8 mouse cellular contexts compared by ENCODE assay signal in genomic region chr16:44680756-44681498, GRCm38 (mm10). TPM values are rescaled to one million over a fixed set of nuclear protein-coding genes. Genes with fewer than 3 reads are reported as not detected.
DNase-seq lines count a peak whose midpoint lies in the region; ATAC-seq and TF ChIP-seq lines count a peak whose summit lies in the region.

No protein-coding gene starts in this region.

- no peaks in the 10 kb centered on the region for H3K27me3 ChIP-seq in hindbrain, embryonic 14.5 days (ENCODE audit: control insufficient read depth, insufficient read depth, low read length)

- intact Hi-C loops in gastrocnemius, adult 2 months (cut with DNase I): no loop called here
- intact Hi-C loops in left cerebral cortex, postnatal 25 days (cut with DNase I): loop anchor here (5.0 kb wide), 1 partner anchor 69 kb away; no protein-coding TSS in a partner anchor

- DNase-seq in gastrocnemius, adult 2 months: peak; percentile 30
- DNase-seq in gastrocnemius, adult 18-20 months (ENCODE audit: low spot score): no peak
- no peak for DNase-seq in hindbrain, embryonic 14.5 days (ENCODE audit: low spot score)
- DNase-seq in left cerebral cortex, postnatal 25 days (ENCODE audit: low spot score in 2 of 2): peak; percentile 47 to 84
- DNase-seq in right cerebral cortex, postnatal 36 days (ENCODE audit: low spot score in 2 of 2): peak; percentile 11 to 56
- no peak for DNase-seq in spleen, postnatal 36 days (ENCODE audit: low spot score in 2 of 2)

- H3K4me2 ChIP-seq in hindbrain, embryonic 14.5 days (replicated peaks): no peak overlapping the region

- H3K4me3 ChIP-seq in gastrocnemius, adult 2 months: no peak overlapping the region
- H3K4me3 ChIP-seq in hindbrain, embryonic 14.5 days (replicated peaks; ENCODE audit: low read length): no peak overlapping the region

- ATAC-seq in frontal cortex, adult (ENCODE audit: low TSS enrichment): peak; percentile 92
- no peak for ATAC-seq in hindbrain, embryonic 14.5 days (ENCODE audit: low FRiP score)
- ATAC-seq in megakaryocyte progenitor cell, adult 5-6 weeks (replicated peaks; ENCODE audit: poor library complexity): no peak

- H3K9ac ChIP-seq in hindbrain, embryonic 14.5 days: no peak overlapping the region

- H3K27ac ChIP-seq in gastrocnemius, adult 2 months: peak overlapping the region; percentile 65
- peak overlapping the region; percentile 68 for H3K27ac ChIP-seq in hindbrain, embryonic 14.5 days

- WGBS in hindbrain, embryonic 14.5 days: 59% methylated on average over 9 of the region's 9 CpGs

- TF ChIP-seq CTCF in gastrocnemius, adult 2 months (IDR thresholded peaks at IDR 0.05): no peak

- no peaks in the 10 kb centered on the region for H3K36me3 ChIP-seq in hindbrain, embryonic 14.5 days (replicated peaks; ENCODE audit: control insufficient read depth, insufficient read depth)

- peaks cover 10% of the 10 kb centered on the region; the same call in 1 of the 2 replicates for H3K9me3 ChIP-seq in hindbrain, embryonic 14.5 days (ENCODE audit: control insufficient read depth, low read length)

- 0 out of 2 replicates have a peak, but pooled peaks cover 27% of the 10 kb centered on the region for H3K4me1 ChIP-seq in hindbrain, embryonic 14.5 days (replicated peaks; ENCODE audit: control insufficient read depth, insufficient read depth, low read length)

RNA-seq across cellular contexts. Expression of gene Nepro, which starts 43.2 kb away (rescaled TPM):
- total RNA-seq in gastrocnemius, adult 2 months (2021): 1 to 10 TPM; 3.2 to 3.4 TPM
- 1 to 10 TPM; 2.6 to 3.1 TPM for total RNA-seq in gastrocnemius, adult 18-20 months (2021)
- 4.4 and 5.4 TPM in 2 replicates for polyA plus RNA-seq in hindbrain, embryonic 14.5 days (2014; fragmentation: Nextera tagmentation; extraction: Ambion mirVana)
- 1 to 10 TPM; 5.7 to 5.9 TPM for total RNA-seq in left cerebral cortex, postnatal 25 days (2021)
- total RNA-seq in megakaryocyte progenitor cell, adult 5-6 weeks (2015): 18.6 and 20.5 TPM in 2 replicates
- total RNA-seq in megakaryocyte progenitor cell, adult 5-6 weeks (2017): 19.4 and 26.3 TPM in 2 replicates

Comparison
In these comparisons a context has a peak if more than half of its experiments do, and no peak if none do; other contexts are left out.
1. DNase-seq: peak in gastrocnemius, adult 2 months (single experiment), left cerebral cortex, postnatal 25 days (2 of 2) and right cerebral cortex, postnatal 36 days (2 of 2); none in gastrocnemius, adult 18-20 months (single experiment), hindbrain, embryonic 14.5 days (single experiment) and spleen, postnatal 36 days (0 of 2).